Mouse (Mus musculus) CD4-positive, CD25-positive, alpha-beta regulatory T cell, adult 9 weeks (primary cell): ENCODE data around the gene Cacna2d4. TPM values are rescaled to one million over a fixed set of nuclear protein-coding genes. Genes with fewer than 3 reads are reported as not detected.

Source experiments
- polyA plus RNA-seq: library from polyadenylated mRNA; unstranded; fragments of 100-300 nt; shearing (Covaris generic); gene quantifications from one replicate; pipeline ENCODE4 v1.2.1, GENCODE M21; 2017

Gene Cacna2d4
- polyA plus RNA-seq: 14.1 TPM

DNA sequence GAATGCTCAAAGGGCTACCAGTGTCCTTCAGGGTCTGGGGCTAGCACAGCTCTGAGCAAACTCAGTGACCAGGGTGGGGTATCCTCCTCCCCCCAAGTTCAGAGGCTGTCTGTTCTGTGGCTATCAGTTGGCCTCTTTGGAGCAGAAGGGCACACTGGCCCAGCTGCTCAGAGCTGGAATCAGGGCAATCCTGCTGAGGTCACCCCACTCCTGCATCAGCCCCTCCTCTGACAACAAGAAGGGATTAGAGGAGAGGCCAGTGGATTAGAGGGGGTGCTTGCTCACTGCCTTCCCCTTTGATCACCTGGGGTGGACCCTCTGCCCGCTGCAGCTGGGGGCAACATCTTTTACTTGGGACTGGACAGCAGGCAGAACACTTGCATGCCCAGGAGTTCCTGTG, at the start of gene Cacna2d4:
Gene Cacna2d4, plus strand, starts transcription at position 286 of the 400 bp plus-strand sequence.

GRCm38 (mm10) chr6:119196382-119197305, 39.7 kb upstream of the Cacna2d4 start, which contains the start of gene Cacna1c:
Gene Cacna1c, minus strand, starts transcription at chr6:119196418.

DNA sequence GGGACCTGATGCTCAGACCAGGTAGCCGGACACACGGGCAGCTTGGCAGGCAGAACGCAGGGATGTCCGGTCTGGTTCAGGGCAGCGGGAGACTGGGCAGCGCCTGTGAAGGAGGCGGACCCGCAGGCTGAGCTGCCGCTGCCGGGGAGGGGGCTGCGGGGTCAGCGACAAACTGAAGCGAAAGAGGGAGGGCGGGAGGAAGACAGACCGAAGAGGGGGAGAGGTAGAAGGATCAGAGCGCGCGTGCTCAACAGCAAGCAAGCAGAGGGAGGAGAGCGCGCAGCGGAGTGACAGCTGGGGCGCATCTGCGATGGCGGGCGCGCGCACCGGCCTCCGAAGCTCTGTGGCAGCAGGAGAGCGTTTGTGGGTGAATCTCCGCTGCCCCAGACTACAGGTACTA, 94.2 kb downstream of the Cacna2d4 start, which contains the start of gene Lrtm2:
Gene Lrtm2, minus strand, starts transcription at position 261 of the 400 bp plus-strand sequence.

Other genes starting within 250 kb of the Cacna2d4 start
- gene Dcp1b, start 61.3 kb upstream of the Cacna2d4 start, polyA plus RNA-seq: 24.8 TPM
- 0.71 TPM for gene Cacna1c, start 40.1 kb upstream of the Cacna2d4 start, polyA plus RNA-seq
- gene Lrtm2, start 94.2 kb downstream of the Cacna2d4 start, polyA plus RNA-seq: 0.61 TPM
- 4.8 TPM for gene Adipor2, start 181.2 kb downstream of the Cacna2d4 start, polyA plus RNA-seq
- 8.0 TPM for gene Fbxl14, start 243.1 kb downstream of the Cacna2d4 start, polyA plus RNA-seq